Mouse (Mus musculus) bone marrow macrophage, adult 2 months (primary cell): ENCODE measurements at regions not wholly inside any gene's neighbourhood (a gene's known extent, or its start where the extent isn't known, plus 50 kb on each side); places are given as distances from the start of the nearest gene placed in this dataset.

ENCODE experiments used
- H3K27ac ChIP-seq: 2 replicates; pipeline ENCODE4 v1.5.1; 2012; ENCODE audit warnings: low read depth, low read length; ENCODE audit not compliant: insufficient read depth
- H3K4me1 ChIP-seq: 2 replicates; pipeline ENCODE4 v1.6.1; 2012; ENCODE audit warnings: low read length; ENCODE audit not compliant: control insufficient read depth, insufficient read depth
- H3K4me3 ChIP-seq: 2 replicates; pipeline ENCODE4 v1.5.1; 2012; ENCODE audit warnings: mild to moderate bottlenecking, low read length, moderate library complexity; ENCODE audit not compliant: insufficient read depth
- CTCF ChIP-seq: IDR thresholded peaks from 2 replicates; pipeline ENCODE4 v1.5.1; 2012; ENCODE audit warnings: low read depth, mild to moderate bottlenecking, low read length, moderate library complexity
- POLR2A ChIP-seq: IDR thresholded peaks from 2 replicates; pipeline ENCODE4 v1.6.1; 2012; ENCODE audit warnings: mild to moderate bottlenecking, low read depth, low read length, borderline replicate concordance

- TF ChIP-seq POLR2A, result no peak
- no peak for TF ChIP-seq CTCF
- H3K4me3 ChIP-seq, result no peak overlapping the region
- no peak overlapping the region for H3K27ac ChIP-seq
- no peaks in the 10 kb centered on the region for H3K4me1 ChIP-seq
These were observed 352.9 kb downstream of the 1500009L16Rik start for GRCm38 (mm10) chr10:84075581-84075980.

GRCm38 (mm10) chr10:84080236-84080635, 357.6 kb downstream of the 1500009L16Rik start:
- TF ChIP-seq CTCF (no peak), POLR2A (no peak)
- peaks cover 3% of the 10 kb centered on the region; the same call in 1 of the 2 replicates for H3K4me1 ChIP-seq
- H3K27ac ChIP-seq, result no peak overlapping the region
- H3K4me3 ChIP-seq, result no peak overlapping the region

- Histone ChIP-seq H3K4me1 (peaks cover 3% of the 10 kb centered on the region; the same call in 1 of the 2 replicates), H3K4me3 (no peak overlapping the region), H3K27ac (no peak overlapping the region)
- no peak for TF ChIP-seq POLR2A
- TF ChIP-seq CTCF, result no peak
These were observed 358.7 kb downstream of the Nuak1 start for GRCm38 (mm10) chr10:84081673-84082072.

GRCm38 (mm10) chr10:84087528-84087927, 352.9 kb downstream of the Nuak1 start:
- no peak overlapping the region for H3K27ac ChIP-seq
- TF ChIP-seq CTCF, result no peak
- TF ChIP-seq POLR2A, result no peak

GRCm38 (mm10) chr10:84087929-84088328, 352.5 kb downstream of the Nuak1 start:
- peaks cover 22% of the 10 kb centered on the region for H3K4me1 ChIP-seq
- no peak overlapping the region for H3K4me3 ChIP-seq
- no peak overlapping the region for H3K27ac ChIP-seq
- TF ChIP-seq CTCF (no peak), POLR2A (no peak)

More at GRCm38 (mm10) chr10:84087528-84087927, 352.9 kb downstream of the Nuak1 start:
- H3K4me3 ChIP-seq, result no peak overlapping the region
- peaks cover 22% of the 10 kb centered on the region for H3K4me1 ChIP-seq

GRCm38 (mm10) chr10:84088799-84089778, 351.3 kb downstream of the Nuak1 start:
- Histone ChIP-seq H3K27ac (no peak overlapping the region), H3K4me1 (peaks cover 22% of the 10 kb centered on the region), H3K4me3 (no peak overlapping the region)
- TF ChIP-seq CTCF (no peak), POLR2A (no peak)

GRCm38 (mm10) chr10:84093919-84094318, 346.5 kb downstream of the Nuak1 start:
- TF ChIP-seq CTCF (no peak), POLR2A (no peak)
- Histone ChIP-seq H3K4me3 (no peak overlapping the region), H3K4me1 (peaks cover 5% of the 10 kb centered on the region), H3K27ac (no peak overlapping the region)

GRCm38 (mm10) chr10:84097196-84097595, 343.2 kb downstream of the Nuak1 start:
- TF ChIP-seq POLR2A, result no peak
- no peak for TF ChIP-seq CTCF

GRCm38 (mm10) chr10:84103985-84104384, 336.4 kb downstream of the Nuak1 start:
- no peak overlapping the region for H3K4me3 ChIP-seq
- H3K27ac ChIP-seq, result no peak overlapping the region
- peaks cover 5% of the 10 kb centered on the region for H3K4me1 ChIP-seq
- TF ChIP-seq POLR2A (no peak), CTCF (no peak)

More at GRCm38 (mm10) chr10:84097196-84097595, 343.2 kb downstream of the Nuak1 start:
- Histone ChIP-seq H3K27ac (no peak overlapping the region), H3K4me3 (no peak overlapping the region), H3K4me1 (peaks cover 5% of the 10 kb centered on the region)

GRCm38 (mm10) chr10:84104556-84104955, 335.8 kb downstream of the Nuak1 start:
- TF ChIP-seq CTCF (no peak), POLR2A (no peak)
- H3K4me3 ChIP-seq, result no peak overlapping the region
- peaks cover 10% of the 10 kb centered on the region for H3K4me1 ChIP-seq
- no peak overlapping the region for H3K27ac ChIP-seq
